Mouse (Mus musculus): ENCODE results near the gene Gm11037.
"Not testable (repeated sequence)": the region's sequence is repeated elsewhere in the genome, so short reads cannot be mapped to it uniquely, and the experiment has no call there.

The Gm11037 gene

DNA sequence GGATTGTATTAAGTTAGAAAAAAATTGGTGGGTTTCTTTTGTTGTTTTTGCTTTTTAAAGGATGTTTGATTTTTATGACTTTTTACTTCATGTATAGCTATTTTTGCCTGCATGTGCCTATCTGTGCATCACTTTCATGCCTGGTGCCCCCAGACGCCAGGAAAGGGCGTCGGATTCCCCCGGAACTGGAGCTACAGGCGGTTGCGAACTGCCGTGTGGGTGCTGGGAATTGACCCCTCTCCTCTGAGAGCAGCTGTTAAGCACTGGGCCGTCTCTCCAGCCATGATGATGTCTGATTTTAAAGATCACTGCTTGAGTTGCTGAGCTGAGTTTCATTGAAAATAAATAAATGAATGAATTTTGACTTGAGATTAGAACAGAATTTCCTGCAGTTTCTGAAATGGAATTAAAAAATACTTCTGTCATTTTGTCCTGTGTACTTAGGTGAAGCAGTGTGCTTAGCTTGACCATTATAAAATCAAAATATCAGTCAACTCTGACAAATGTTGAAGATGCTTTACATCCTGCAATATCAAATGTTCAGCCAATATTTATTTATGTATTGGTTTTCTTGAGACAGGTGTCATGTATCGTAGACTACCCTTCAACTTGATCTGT is at the start of gene Gm11037:
Gm11037 (plus strand) TSS at position 568 of the 618 bp plus-strand sequence.
- no peak for DNase-seq (ENCODE audit: low read depth in 1 of 2, low spot score in 2 of 2)

DNA sequence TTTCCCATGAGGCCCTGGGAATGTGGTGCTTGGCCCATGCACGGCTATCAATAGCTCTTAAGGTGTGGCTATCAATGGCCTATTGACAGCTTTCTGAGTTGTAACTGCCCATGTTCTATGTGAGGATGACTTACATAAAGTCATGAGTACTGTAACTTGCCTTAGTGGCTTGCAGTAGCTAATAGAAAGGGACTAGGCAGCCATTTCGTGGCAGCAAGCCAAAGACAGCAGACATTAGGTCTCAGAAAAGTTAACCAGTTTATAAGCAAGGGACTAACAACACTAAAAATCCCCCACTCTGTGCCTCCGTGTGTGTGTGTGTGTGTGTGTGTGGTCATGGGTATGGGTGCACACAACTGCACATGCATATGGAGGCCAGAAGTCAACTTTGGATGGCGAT is 49.1 kb upstream of the Gm11037 start:
- DNase-seq (ENCODE audit: low read depth in 1 of 2, low spot score in 2 of 2): no peak

DNA sequence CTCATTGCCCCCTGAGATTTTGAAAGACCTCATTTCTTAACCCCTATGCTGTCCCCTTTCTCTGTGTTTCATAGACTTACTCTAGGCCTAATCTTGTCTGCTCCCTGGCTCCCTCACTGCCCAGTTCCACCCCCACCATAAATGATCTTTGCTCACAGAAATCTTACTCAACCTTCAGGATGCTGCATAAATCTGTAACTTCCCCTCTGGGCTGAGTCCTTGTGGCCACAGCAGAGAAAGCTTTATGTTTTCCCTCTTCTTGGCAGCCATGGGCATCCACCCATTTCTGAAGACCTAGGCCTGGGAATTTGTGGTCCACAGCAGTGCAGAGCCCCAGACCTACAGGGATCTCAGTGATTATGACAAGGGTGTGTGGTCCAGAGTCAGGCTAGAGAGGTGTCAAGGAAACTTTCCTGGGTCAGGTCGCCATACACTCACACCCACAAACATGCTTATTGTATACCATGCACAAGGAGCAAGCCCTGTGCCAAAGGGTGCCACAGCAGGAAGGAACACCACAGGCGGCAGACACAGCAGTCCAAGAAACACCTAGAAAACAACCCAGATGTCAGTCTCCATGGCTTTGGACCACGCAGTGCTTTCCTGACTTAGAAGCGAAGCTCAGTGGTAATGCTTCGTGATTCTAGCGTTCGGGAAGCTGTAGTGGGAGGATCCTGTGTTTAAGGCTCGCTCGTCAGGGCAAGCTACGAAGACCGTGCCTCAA is 46.5 kb upstream of the Gm11037 start, which contains the start of gene Siglec1:
Siglec1 (minus strand) TSS at position 99 of the 724 bp plus-strand sequence.
- no peak for DNase-seq (ENCODE audit: low read depth in 1 of 2, low spot score in 2 of 2)

DNA sequence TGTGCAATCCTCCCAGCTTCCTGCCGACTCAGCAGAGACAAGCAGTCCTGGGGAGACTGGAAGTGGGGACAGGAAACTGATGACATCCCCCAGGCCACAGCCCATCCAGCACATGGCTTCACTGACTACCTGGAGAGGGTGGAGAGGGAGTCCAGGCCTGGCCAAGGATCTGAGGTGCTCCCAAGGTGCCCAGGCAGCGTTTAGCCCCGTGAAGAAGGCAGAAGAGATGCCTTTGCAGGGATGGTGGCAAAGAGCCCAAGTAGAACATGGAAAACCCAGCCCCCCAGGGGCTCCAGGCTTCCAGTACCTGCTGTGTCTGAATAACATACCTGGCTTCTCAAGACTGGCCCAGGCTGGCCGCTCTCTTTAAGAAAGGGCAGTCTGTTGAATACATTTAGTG is 44.7 kb upstream of the Gm11037 start:
- DNase-seq (ENCODE audit: low read depth in 1 of 2, low spot score in 2 of 2): no peak

DNA sequence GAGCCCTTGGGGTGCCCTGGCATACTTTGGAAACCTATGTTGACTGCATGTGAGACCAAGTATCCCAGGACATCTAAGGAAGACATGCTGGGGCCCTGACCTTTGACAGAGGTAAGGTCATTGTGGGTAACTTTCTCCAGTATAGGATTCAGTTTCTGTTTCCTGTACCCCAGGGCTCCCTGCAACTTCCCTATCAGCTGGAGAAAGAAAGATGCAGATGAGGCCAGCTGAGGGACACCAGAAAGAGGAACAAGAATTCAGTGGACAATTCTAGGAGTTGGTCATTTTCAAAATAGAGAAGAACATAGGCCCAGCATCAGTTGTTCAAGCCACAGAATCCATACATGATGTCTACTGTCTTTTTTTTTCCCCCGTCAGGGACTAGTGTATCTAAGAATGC is 43.7 kb upstream of the Gm11037 start:
- DNase-seq (ENCODE audit: low read depth in 1 of 2, low spot score in 2 of 2): peak; percentile 36 to 47

DNA sequence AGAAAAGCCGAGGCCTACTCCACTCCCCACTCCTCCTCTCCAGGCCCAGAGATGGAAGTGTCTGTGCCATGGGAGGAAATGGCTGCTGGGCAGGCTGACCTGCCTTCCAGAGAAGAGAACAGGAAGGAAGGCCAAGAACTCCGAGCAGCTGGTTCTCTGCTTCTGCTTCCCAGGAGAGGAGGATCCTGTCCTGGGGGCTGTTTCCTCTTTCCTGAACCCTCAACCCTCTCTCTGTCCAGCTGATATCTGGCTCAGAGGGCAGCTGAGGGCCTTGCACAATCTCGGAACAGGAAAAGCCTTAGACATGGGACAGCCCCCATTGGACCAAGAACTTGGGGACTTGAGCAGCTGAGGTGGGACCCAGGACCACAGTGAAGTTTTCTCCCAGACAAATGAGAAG is 42.4 kb upstream of the Gm11037 start:
- peak; percentile 10 to 26 for DNase-seq (ENCODE audit: low read depth in 1 of 2, low spot score in 2 of 2)

DNA sequence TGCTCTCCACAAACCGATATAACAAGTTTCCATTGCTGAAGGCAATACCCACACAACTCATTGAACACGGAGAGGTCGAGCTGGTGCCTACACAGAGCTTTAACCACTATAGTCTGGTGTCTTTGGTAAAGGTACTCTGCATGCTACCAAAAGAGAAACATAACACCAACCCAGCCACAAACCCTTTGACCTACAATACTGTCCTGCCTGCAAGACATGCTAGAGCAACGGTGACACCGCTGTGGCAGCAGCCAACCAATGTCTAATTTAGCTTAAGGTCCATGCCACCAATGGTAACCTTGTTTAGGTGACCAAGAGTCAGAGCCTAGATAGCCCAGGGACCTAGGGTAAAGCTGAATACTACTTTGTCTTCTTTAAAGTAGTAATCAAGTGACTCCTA is 39.7 kb upstream of the Gm11037 start:
- DNase-seq (ENCODE audit: low read depth in 1 of 2, low spot score in 2 of 2): no peak

DNA sequence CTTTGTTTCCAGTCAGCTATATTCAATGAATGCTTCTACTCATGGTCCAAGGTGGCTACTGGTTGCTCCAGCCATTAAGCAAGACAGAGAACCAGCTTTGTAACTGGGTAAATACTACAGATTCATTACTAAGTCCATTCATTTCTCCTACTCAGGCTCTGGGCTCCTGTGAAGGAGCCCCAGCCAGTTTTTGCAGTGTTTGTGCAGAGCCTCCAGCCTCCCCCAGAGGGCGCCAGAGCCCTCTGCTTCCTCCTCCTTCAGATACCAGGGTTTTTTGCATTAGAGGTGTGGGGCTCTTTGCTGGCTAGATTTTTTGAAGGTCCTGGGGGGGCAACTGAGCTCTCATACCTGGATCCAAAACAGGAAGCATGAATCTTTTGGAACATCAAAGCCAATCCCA is 38.5 kb upstream of the Gm11037 start:
- DNase-seq (ENCODE audit: low read depth in 1 of 2, low spot score in 2 of 2): peak in 1 of 2 experiments; percentile 46

DNA sequence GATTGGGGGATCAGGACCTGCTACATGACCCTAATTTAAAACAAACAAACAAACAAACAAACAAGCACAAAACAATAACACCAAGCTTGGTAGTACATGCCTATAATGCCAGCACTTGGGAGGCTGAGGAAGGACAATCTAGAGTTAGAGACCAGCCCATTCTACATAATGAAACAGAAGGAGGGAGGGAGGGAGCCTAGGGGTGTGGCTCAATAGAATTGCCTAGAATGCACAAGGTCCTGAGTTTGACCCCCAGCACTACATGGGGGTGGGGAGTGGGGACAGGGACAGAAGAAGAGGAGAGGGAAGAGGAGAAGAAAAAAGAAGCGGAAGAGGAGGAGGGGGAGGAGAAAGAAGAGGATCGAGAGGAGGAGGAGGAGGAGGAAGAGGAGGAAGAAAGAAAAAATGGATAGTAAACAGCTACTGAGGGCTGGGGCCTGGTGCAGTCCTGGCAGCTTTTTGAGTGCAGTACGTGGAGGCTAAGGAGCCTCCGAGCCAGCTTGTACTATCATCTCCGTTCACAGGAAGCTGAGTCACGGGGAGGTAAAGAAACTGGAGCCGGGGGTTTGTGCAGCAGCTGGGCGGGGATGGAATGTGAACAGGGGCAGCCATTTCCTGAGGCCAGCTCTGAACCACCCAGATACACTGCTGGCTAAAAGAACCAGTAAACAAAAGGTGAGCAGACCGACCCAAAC is 37.0 kb upstream of the Gm11037 start:
- DNase-seq (ENCODE audit: low read depth in 1 of 2, low spot score in 2 of 2): no peak

DNA sequence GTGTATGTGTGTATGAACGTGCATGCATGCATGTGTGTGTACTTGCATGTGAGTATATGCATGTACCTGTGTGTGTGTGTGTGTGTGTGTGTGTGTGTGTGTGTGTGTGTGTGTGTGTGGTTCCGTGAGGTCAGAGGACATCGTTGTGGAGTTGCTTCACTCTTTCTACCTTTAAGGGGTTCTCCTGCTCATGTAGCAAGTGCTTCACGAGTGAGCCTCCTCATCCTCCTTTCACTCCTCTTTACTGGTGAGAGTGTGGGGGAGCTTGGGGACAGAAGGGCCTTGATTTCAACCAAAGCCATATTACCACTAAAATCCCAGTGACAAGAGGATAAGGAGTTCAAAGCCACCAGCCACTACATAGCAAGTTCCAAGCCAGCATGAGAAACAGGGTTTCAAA is 36.2 kb upstream of the Gm11037 start:
- no peak for DNase-seq (ENCODE audit: low read depth in 1 of 2, low spot score in 2 of 2)

DNA sequence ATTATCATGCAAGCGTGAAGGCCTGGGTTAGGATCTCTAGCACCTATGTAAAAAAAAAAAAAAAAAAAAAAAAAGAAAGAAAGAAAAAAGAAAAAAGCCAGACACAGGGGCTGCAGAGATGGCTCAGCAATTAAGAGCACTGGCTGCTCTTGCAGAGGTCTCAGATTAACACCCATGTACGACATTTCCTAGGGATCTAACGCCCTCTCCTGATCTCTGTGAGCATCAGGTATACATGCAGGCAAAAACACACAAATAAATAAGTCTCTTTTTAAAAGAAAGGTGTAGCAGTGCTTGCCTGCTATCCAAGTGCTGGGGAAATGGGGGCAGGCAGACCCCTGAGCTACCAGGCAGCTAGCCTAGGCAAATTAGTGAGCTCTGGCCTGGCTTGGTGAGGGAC is 31.8 kb upstream of the Gm11037 start:
- no peak for DNase-seq (ENCODE audit: low read depth in 1 of 2, low spot score in 2 of 2)

DNA sequence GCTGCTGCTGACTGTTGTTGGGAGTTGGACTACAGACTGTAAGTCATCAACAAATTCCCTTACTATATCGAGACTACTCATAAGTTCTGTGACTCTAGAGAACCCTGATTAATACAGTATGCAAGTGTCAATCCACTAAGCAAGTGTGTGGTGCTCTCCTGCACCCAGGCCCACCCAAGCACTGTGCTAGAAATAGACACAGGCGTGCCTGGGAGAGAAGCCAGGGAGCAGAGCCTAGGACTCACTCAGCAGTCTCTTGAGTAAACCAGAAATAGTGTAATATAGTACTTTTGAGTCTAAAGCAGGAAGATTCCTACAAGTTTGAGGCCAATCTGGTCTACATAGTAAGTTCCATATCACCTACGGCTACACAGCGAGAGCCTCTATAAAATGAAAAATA is 29.3 kb upstream of the Gm11037 start:
- DNase-seq (ENCODE audit: low read depth in 1 of 2, low spot score in 2 of 2): no peak

DNA sequence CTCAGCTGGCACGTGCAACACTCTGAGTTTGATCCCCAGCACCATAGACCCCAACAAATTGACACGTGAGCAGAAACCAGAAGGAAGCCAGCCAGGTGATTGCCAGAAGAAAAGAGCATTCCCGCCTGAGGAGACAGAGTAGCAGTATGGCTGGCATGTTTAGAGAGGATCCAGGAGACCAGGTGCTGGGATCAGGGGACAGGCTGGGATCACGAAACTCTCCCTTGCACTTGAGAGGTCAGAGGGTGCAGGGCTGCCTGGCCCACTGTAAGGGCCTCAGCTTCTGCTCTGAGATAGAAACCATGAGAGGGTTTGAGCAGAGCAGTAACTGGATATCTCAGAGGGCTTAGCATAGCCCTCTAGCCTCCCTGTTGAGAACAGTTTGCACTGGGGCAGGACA is 28.2 kb upstream of the Gm11037 start:
- not testable (repeated sequence) for DNase-seq (ENCODE audit: low read depth in 1 of 2, low spot score in 2 of 2)

DNA sequence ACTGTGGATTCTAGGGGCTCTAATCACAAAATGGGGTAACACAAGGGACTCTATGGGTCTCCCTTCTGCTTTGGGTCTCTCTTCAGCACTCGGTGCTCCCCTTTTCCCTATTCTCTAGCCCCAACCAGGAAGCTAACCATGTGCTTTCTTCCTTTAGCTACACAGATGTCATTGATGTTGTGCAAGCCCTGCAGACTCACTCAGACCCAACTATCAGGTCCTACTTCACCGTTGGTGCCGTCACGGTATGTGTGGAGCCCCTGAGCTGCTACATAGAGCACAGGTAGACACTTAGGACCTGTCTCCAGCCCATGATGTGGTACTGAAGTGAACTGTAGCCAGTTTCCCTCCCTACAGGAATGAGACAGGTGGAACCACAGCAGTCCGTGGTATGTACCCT is 27.3 kb upstream of the Gm11037 start:
- no peak for DNase-seq (ENCODE audit: low read depth in 1 of 2, low spot score in 2 of 2)

DNA sequence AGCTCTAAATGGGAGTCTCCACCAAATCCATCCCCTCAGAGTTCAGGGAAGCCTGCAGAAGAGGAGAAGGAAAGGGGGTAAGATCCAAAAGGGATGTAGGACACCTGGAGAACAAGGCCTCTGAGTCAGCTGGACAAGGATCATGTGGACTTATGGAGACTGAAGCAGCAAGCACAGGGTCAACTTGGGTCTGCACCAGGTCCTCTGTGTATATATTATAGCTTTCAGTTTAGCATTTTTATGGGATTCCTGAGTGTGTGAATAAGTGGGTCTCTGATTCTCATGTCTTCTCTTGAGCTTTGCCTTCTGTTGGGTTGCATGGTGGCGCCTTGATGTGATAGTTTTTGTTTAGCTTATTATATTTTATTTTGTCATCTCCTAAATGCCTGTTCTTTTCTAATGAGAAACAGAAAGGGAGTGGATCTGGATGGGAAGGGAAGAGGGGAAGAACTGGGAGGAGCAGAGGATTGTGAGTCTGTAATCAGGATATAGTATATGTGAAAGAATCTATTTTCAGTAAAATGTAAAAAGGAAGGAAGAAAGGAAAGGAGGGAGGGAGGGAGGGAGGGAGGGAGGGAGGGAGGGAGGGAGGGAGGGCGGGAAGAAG is 14.2 kb upstream of the Gm11037 start:
- DNase-seq (ENCODE audit: low read depth in 1 of 2, low spot score in 2 of 2): no peak

DNA sequence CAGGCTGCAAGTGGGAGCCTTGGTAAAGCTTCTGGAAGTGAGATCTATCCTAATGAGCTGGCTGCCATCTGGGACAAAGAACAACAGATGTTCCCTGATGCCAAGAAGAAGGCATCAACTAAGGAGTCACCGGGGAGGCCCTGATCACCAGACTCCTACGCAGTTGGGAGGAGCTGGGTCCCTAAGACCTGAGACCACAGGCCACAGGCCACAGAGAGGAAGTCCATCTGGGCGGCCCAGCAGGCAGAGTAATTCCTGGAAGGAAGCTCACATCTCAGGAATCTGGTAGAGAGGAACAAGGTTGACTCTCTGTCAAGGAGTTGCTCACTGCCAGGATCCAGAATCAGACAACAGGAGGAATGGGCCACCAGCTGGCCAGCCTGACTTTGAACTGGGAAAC is 9.1 kb upstream of the Gm11037 start:
- DNase-seq (ENCODE audit: low read depth in 1 of 2, low spot score in 2 of 2): no peak

DNA sequence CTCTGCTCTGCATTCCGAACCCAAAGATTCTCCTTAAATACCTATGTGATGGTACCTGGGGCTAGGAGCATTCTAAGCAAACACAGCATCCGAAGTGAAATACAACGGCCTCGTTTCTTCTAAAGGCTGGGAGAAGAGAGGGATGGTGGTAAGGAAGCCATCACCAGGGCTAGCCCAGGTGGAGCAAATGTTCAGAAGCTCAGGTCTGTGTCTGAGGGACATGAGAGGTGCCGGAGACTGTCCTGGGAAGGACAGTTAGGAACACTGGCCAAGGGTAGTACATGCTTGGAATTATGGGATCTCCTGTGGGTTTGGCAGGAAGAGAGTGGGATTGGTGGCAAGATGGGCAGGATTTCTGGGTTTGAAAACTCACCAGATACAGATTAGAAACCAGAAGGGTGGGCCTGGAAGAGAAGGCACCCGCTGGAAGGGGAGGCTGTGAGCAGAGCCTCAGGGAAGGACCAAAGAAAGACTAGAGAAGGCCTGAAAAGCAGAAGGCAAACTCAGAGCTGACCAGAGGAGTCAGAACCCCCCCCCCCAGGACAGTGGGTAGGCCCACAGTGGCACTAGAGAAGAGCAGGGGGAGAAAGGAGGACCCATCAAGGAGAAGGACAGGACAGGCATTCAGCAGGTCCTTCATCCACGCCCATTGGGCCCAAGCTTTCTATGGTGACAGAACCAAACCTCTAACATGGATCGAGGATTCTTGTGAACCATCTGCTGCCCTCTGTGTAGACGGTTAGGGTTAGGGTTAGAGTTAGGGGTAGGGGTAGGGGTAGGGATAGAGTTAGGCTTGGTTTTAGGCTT is 7.9 kb upstream of the Gm11037 start:
- DNase-seq (ENCODE audit: low read depth in 1 of 2, low spot score in 2 of 2): no peak

DNA sequence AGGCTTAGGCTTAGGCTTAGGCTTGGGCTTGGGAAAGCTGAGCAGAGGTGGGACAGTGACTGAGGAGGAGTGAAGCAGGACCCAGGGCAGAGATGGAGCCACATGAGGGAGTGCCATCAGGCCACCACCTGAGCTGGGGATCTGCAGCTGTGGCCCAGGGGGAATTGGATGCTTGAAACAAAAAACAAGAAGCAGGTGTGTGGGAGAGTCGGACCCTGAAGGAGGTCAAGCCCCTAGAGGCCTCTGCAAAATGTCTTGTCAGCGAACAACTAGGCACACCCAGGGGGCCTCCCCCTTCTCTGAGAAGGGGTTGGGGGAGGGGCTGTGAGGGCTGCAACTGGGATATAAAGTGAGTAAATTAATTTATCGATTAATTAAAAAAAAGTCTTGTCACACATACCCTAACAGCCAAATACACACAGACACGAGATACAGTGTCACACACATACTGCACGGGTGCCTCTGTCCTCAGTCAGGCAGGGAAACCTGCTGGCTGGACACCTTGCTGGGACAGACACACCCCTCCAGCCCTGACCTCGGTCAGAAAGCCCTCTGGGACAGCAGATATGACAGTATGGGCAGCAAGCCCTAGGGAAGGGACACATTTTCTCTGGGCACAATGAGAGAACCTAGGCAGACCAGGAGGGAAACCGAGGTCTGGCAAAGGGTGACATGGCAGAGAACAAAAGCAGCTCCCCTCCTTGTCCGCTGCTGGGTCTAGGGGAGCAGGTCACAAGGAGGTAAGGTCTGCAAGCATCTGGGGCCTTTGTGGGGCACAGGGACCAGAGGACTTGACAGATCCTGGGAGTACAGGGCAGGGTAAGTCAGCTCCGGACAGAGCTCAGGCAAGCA is 7.1 kb upstream of the Gm11037 start:
- DNase-seq (ENCODE audit: low read depth in 1 of 2, low spot score in 2 of 2): no peak

DNA sequence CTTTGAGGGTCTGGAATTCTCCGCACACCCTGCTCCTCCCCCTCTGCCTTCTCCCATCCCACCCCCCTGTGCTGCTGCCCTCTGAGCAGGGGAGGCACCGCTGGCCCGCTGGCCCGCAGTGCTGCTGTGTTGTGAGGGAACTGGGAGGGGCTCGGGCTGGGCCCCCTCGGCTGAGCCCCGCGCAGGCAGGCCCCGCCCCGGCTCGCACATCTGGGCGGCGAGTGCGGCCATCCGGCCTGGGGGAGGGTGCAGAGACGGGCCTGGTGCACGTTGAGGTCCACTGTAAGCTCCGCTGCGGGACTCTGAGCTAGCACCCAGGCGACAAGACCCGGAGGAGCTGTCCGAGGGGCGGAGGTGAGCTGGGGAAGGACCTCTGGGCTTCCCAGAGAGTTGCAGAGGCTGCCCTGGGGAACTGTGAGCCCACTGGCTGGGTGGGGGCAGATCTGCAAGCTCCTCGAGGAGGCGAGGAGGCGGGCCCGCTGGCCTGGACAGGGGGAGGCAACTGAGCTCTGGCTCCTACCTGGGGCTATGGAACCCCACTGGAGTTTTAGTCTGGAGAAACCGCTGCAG is 6.1 kb upstream of the Gm11037 start, which contains the start of gene Hspa12b:
Hspa12b (plus strand) TSS at position 120 of the 570 bp plus-strand sequence.
- DNase-seq (ENCODE audit: low read depth in 1 of 2, low spot score in 2 of 2): no peak

DNA sequence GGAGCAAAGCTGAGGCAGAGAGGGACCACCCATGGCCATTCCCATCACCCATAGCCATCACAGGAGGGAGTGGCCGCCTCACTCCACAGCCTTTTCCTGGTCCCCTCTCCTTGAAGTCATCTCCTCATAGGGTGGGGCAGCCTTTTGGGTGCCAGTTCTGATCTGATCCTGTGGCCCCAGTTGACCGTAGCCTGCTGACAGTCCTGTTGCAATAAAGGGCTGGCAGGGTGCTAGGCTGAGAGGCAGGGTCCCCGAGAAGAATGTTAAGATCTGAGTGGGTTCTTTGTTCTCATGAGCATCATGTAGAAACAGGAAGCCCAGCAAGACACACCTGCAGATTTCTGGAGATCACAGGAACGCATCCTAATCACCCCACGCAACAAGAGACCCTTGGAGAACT is 5.1 kb upstream of the Gm11037 start:
- DNase-seq (ENCODE audit: low read depth in 1 of 2, low spot score in 2 of 2): no peak

All from monocyte, adult 2 months (primary cell).